In the genomic region with DNA sequence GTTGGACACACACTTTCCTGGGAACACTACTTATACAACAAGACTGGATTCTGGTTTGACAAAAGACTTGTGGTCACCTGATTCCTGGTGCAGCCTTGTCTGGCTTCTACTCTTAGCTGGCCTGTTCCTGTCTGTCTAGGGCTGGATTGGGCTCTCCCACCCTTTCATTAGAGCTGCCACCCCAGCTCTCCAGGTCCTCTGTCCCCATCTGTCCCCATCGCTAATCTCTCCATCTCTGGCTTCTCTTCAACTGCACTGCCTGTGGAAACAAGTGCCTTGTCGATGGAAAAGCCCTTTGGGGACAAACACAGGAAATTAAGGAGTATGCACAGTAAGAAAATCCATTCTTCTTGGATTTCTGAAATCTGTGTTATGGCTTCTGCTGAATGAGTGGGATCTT, we compare ENCODE assay signal across 30 mouse cellular contexts. TPM values are rescaled to one million over a fixed set of nuclear protein-coding genes. Genes with fewer than 3 reads are reported as not detected.
"Had no signal": no experiment of that assay in that cellular context is flagged by ENCODE, and none has a peak within 500 bp of the region (broad histone marks: within the 10 kb centered on the region; RNA-seq: fewer than 3 reads in every experiment).

No protein-coding gene starts in this region.

- H3K4me1 ChIP-seq: liver, embryonic 12.5 days; liver, embryonic 13.5 days; liver, embryonic 15.5 days; lung, embryonic 15.5 days had no signal

- H3K36me3 ChIP-seq: limb, embryonic 10.5 days; limb, embryonic 12.5 days; limb, embryonic 13.5 days; limb, embryonic 15.5 days; liver, embryonic 12.5 days; liver, embryonic 13.5 days; liver, embryonic 15.5 days; lung, embryonic 15.5 days; midbrain, embryonic 12.5 days; midbrain, embryonic 13.5 days; neural tube, embryonic 12.5 days had no signal

- H3K9ac ChIP-seq: limb, embryonic 12.5 days; limb, embryonic 13.5 days; limb, embryonic 15.5 days; liver, embryonic 12.5 days; liver, embryonic 13.5 days; liver, embryonic 14.5 days; liver, embryonic 15.5 days; liver, postnatal 0 days; lung, embryonic 14.5 days; lung, embryonic 15.5 days; midbrain, embryonic 12.5 days; midbrain, embryonic 13.5 days; neural tube, embryonic 12.5 days had no signal

- H3K27ac ChIP-seq: limb, embryonic 10.5 days; limb, embryonic 12.5 days; limb, embryonic 13.5 days; limb, embryonic 15.5 days; liver, embryonic 12.5 days; liver, embryonic 13.5 days; liver, embryonic 14.5 days; liver, embryonic 15.5 days; lung, embryonic 15.5 days; macrophage; midbrain, embryonic 12.5 days; midbrain, embryonic 13.5 days; neural tube, embryonic 12.5 days had no signal

- DNase-seq: left cerebral cortex, postnatal 4 days; liver; liver, embryonic 13.5 days; liver, postnatal 0 days; lung, adult 18-20 months; lung, adult 2 months; lung, embryonic 14.5 days; lung, postnatal 10 days; lung, postnatal 14 days; lung, postnatal 36 days; lung, postnatal 4 days; midbrain, embryonic 14.5 days had no signal

- H3K4me3 ChIP-seq: limb, embryonic 10.5 days; limb, embryonic 12.5 days; limb, embryonic 13.5 days; limb, embryonic 15.5 days; liver, embryonic 12.5 days; liver, embryonic 13.5 days; liver, embryonic 15.5 days; lung, embryonic 15.5 days; megakaryocyte, embryonic 14.5 days; midbrain, embryonic 12.5 days; midbrain, embryonic 13.5 days; myocyte; neural tube, embryonic 12.5 days had no signal

- H3K9me3 ChIP-seq: limb, embryonic 10.5 days; limb, embryonic 12.5 days; limb, embryonic 13.5 days; limb, embryonic 15.5 days; liver, embryonic 12.5 days; liver, embryonic 13.5 days; liver, embryonic 15.5 days; lung, embryonic 15.5 days; megakaryocyte, embryonic 14.5 days; midbrain, embryonic 12.5 days; midbrain, embryonic 13.5 days; neural tube, embryonic 12.5 days had no signal

- H3K27me3 ChIP-seq: limb, embryonic 13.5 days; limb, embryonic 15.5 days; liver, embryonic 13.5 days; liver, embryonic 15.5 days; midbrain, embryonic 12.5 days; midbrain, embryonic 13.5 days; neural tube, embryonic 12.5 days had no signal

- H3K4me2 ChIP-seq: limb, embryonic 12.5 days; limb, embryonic 13.5 days; limb, embryonic 15.5 days; liver, embryonic 11.5 days; liver, embryonic 12.5 days; liver, embryonic 13.5 days; liver, embryonic 15.5 days; lung, embryonic 14.5 days; lung, embryonic 15.5 days; midbrain, embryonic 11.5 days; midbrain, embryonic 12.5 days; midbrain, embryonic 13.5 days; neural tube, embryonic 12.5 days had no signal

- ATAC-seq: liver, embryonic 12.5 days; liver, postnatal 0 days; lung, postnatal 0 days; midbrain, embryonic 13.5 days; midbrain, embryonic 16.5 days had no signal

RNA-seq across cellular contexts. Expression of gene Adcyap1r1, which starts 12.9 kb away (rescaled TPM):
- polyA plus RNA-seq: liver, postnatal 0 days; macrophage; myocyte had no signal
